Mouse (Mus musculus): Measurements from ENCODE around the gene Armc6. TPM values are rescaled to one million over a fixed set of nuclear protein-coding genes. Genes with fewer than 3 reads are reported as not detected.
A peak's percentile ranks its signal among the peaks of the same experiment; 100 is the strongest.

The Armc6 gene
- polyA plus RNA-seq, 1 experiment from 2014 or later: 20.6 TPM

DNA sequence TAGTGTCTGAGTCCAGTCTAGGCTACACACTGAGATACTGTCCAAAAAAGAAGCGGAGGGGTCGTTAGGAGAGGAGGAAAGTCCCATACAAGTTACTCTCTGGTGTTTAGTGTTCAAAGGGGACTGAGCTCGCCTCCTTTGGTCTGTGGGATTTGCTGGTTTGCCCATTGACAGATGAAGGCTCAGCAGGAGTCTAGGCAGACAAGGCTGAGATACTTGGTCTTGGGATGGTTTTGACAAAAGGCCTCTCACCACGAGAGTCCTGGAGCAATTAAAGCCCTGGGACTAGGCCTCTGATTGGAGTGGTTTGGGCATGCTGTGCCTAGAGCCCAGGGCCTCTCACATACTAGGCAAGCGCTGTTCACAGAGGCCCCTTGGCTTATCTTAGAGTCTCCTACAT is 34.0 kb upstream of the Armc6 start:
- no peaks in the 10 kb centered on the region for H3K9me3 ChIP-seq
- H3K4me1 ChIP-seq: peaks cover 17% of the 10 kb centered on the region
- no peak for ATAC-seq (ENCODE audit: extremely low read depth, insufficient number of reproducible peaks, low FRiP score, low TSS enrichment)
- 65% methylated on average over 5 of the region's 5 CpGs for WGBS
- no peaks in the 10 kb centered on the region for H3K27me3 ChIP-seq (replicated peaks)
- H3K4me2 ChIP-seq: no peak overlapping the region
- H3K36me3 ChIP-seq: peaks cover 32% of the 10 kb centered on the region
- H3K9ac ChIP-seq: no peak overlapping the region
- no peak overlapping the region for H3K4me3 ChIP-seq
- 0 out of 2 replicates have a peak overlapping the region, but pooled peaks have one; percentile 17 for H3K27ac ChIP-seq (replicated peaks)

DNA sequence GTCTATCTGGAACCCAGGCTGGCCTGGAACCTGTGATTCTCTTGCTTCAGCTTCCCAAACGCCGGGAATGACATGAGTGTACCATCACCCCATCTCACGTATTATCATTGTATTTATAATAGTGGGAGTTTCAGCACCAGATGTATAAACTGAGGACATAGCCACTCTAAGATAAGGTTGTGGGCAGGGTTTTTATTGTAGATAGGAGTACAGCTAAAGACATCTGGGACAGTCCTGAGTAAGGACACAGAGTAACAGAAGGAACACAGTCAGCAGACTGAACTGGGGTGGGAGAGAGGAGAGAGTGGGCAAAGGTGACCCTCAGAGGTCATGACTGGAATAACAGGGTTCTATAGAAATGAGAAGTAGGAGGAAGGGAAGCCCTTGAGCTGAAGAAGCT is 33.4 kb upstream of the Armc6 start:
- no peak for ATAC-seq (ENCODE audit: extremely low read depth, insufficient number of reproducible peaks, low FRiP score, low TSS enrichment)
- H3K27me3 ChIP-seq (replicated peaks): no peaks in the 10 kb centered on the region
- peaks cover 39% of the 10 kb centered on the region for H3K36me3 ChIP-seq
- peaks cover 12% of the 10 kb centered on the region; the same call in 1 of the 2 replicates for H3K4me1 ChIP-seq
- no peak overlapping the region for H3K9ac ChIP-seq
- H3K9me3 ChIP-seq: no peaks in the 10 kb centered on the region
- H3K4me3 ChIP-seq: no peak overlapping the region
- 79% methylated on average over 3 of the region's 3 CpGs for WGBS
- no peak overlapping the region for H3K27ac ChIP-seq (replicated peaks)
- no peak overlapping the region for H3K4me2 ChIP-seq

DNA sequence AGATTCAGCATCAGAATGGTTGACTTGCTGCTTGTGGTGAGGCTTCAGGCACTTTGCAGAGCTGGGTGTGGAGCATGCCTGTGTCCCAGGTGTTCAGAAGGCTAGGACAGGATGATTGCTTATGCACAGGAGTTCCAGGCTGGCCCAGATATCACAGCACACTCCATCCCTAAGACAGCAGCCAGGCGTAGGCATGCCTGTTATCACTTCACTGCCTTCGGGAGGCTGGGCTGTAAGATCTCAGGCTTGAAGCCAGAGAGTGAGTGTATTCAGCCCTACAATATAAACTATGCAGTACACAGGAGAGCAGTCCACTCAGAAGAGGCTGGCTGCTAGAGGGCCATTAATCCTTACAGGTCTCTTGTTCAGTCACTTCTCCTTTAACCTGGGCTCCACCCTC is 24.8 kb upstream of the Armc6 start:
- H3K27ac ChIP-seq (replicated peaks): peak overlapping the region; percentile 63; the same call in 1 of the 2 replicates
- H3K4me2 ChIP-seq: no peak overlapping the region
- H3K36me3 ChIP-seq: peaks cover 99% of the 10 kb centered on the region
- WGBS: 21% methylated on average over 2 of the region's 2 CpGs
- H3K4me1 ChIP-seq: peaks cover 16% of the 10 kb centered on the region
- H3K9me3 ChIP-seq: no peaks in the 10 kb centered on the region
- H3K4me3 ChIP-seq: no peak overlapping the region
- 0 out of 2 replicates have a peak, but pooled peaks have one; percentile 16 for ATAC-seq (ENCODE audit: extremely low read depth, insufficient number of reproducible peaks, low FRiP score, low TSS enrichment)
- no peaks in the 10 kb centered on the region for H3K27me3 ChIP-seq (replicated peaks)
- peak overlapping the region; percentile 44; the same call in 1 of the 2 replicates for H3K9ac ChIP-seq

DNA sequence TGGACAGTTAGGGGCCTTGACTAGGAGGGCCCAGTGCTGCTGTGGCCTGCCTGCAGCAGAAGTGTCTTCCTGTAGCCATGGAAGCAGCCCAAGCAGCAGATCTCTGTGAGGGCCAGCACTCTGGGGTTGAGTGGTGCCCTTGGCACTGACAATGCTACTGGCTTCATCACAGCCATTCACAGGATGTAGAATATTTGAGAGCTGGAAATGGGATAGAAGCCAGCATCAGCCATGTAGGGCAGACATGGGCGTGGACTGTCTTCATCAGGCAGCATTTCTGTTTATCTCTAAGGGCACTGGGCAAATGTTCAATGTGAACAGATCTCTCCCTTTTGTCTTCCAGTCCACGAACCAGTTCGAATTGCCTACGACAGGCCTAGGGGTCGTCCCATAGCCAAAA is 24.3 kb upstream of the Armc6 start:
- H3K4me3 ChIP-seq: no peak overlapping the region
- H3K4me1 ChIP-seq: peaks cover 16% of the 10 kb centered on the region
- H3K36me3 ChIP-seq: peaks cover 99% of the 10 kb centered on the region
- peak overlapping the region; percentile 66 for H3K27ac ChIP-seq (replicated peaks)
- no peaks in the 10 kb centered on the region for H3K9me3 ChIP-seq
- no peak overlapping the region for H3K4me2 ChIP-seq
- 71% methylated on average over 5 of the region's 5 CpGs for WGBS
- ATAC-seq (ENCODE audit: extremely low read depth, insufficient number of reproducible peaks, low FRiP score, low TSS enrichment): no peak
- H3K9ac ChIP-seq: peak overlapping the region; percentile 44; the same call in 1 of the 2 replicates
- no peaks in the 10 kb centered on the region for H3K27me3 ChIP-seq (replicated peaks)

DNA sequence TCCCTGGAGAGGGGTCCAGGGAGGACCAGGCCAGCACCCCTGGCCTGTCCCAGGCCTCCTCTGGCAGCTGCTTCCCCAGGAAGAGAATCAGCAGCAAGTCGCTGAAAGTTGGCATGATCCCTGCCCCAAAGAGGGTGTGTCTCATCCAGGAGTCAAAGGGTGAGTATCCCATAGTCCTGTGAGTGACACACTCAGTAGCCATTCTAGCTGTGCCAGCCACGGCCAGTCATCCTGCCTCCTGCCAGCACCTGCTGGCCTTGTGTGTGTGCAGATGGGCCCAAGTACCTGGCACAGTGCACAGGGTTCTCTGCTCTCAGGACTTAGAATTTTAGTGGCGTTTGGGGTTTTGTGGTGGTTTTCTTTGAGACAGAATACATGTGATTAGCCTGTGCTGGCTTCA is 23.2 kb upstream of the Armc6 start:
- Histone ChIP-seq H3K9ac (no peak overlapping the region), H3K9me3 (no peaks in the 10 kb centered on the region), H3K4me3 (no peak overlapping the region), H3K27me3 (replicated peaks) (no peaks in the 10 kb centered on the region), H3K27ac (replicated peaks) (no peak overlapping the region), H3K4me1 (peaks cover 16% of the 10 kb centered on the region), H3K4me2 (no peak overlapping the region), H3K36me3 (peaks cover 99% of the 10 kb centered on the region)
- WGBS: 86% methylated on average over 3 of the region's 3 CpGs
- ATAC-seq (ENCODE audit: extremely low read depth, insufficient number of reproducible peaks, low FRiP score, low TSS enrichment): no peak

DNA sequence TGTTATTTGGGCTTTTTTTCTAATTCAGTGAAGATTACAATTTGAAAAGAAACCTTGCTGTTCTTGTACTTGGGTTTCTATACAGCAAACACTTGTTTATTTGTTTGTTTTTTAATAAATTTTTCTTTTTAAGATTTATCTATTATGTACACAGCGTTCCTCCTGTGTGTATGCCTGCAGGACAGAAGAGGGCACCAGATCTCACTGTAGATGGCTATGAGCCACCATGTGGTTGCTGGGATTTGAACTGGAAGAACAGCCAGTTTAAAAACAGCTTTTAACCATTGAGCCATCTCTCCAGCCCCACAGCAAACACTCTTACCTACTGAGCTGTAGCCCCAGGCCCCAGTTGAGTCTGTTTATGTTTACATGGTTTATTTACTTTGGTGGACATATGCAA is 20.4 kb upstream of the Armc6 start:
- peaks cover 99% of the 10 kb centered on the region for H3K36me3 ChIP-seq

DNA sequence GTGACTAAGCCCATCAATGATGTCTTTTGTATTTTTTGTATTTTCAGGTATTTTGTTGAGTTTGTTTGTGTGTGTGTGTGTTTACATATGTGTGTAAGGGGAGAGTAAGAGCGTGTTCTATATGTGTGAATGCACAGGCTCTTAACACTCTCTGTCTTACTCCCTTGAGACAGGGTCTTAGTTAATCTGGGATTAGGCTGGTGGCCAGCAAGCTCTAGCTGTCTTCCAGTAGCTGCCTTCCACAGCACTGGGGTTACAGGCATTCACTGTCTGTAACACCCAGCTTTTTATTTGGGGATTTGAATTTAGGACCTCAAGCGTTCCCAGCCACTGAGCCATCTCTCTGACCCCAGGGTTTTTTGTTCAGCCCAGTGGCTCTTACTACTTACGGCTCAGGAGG is 13.6 kb upstream of the Armc6 start:
- Histone ChIP-seq H3K4me2 (no peak overlapping the region), H3K27ac (replicated peaks) (no peak overlapping the region), H3K9me3 (no peaks in the 10 kb centered on the region), H3K27me3 (replicated peaks) (no peaks in the 10 kb centered on the region), H3K4me3 (no peak overlapping the region), H3K9ac (no peak overlapping the region), H3K4me1 (peaks cover 2% of the 10 kb centered on the region; the same call in 1 of the 2 replicates), H3K36me3 (peaks cover 98% of the 10 kb centered on the region)
- WGBS: 94% methylated on average over 3 of the region's 3 CpGs
- no peak for ATAC-seq (ENCODE audit: extremely low read depth, insufficient number of reproducible peaks, low FRiP score, low TSS enrichment)

More for the DNA sequence above, 20.4 kb upstream of the Armc6 start:
- no peak overlapping the region for H3K27ac ChIP-seq (replicated peaks)
- no peak overlapping the region for H3K4me2 ChIP-seq
- peaks cover 16% of the 10 kb centered on the region for H3K4me1 ChIP-seq
- ATAC-seq (ENCODE audit: extremely low read depth, insufficient number of reproducible peaks, low FRiP score, low TSS enrichment): no peak
- H3K4me3 ChIP-seq: no peak overlapping the region
- no peak overlapping the region for H3K9ac ChIP-seq
- no peaks in the 10 kb centered on the region for H3K27me3 ChIP-seq (replicated peaks)
- no peaks in the 10 kb centered on the region for H3K9me3 ChIP-seq
- 79% methylated on average over 1 of the region's 1 CpGs for WGBS

DNA sequence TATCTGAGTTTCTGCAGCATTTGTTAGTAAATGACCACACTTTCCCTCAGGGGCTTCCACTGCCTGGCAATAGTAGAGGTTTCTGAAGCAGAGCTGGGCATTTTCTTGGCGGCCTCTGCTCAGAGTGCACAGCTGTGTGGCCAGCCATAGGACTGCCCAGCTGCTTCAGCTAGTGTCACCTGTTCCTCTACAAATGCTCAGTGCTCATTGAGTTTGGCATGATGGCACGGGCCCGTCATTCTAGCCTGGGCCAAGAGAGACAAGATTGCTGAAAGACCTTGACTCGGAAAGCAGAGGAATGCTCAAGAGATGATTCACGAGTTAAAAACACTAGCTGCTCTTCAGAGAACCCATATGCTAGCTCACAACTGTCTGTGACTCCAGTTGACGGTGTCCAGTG is 12.4 kb upstream of the Armc6 start:
- Histone ChIP-seq H3K4me3 (no peak overlapping the region), H3K9ac (no peak overlapping the region), H3K27ac (replicated peaks) (no peak overlapping the region), H3K36me3 (peaks cover 98% of the 10 kb centered on the region), H3K9me3 (no peaks in the 10 kb centered on the region), H3K27me3 (replicated peaks) (no peaks in the 10 kb centered on the region), H3K4me2 (no peak overlapping the region), H3K4me1 (peaks cover 2% of the 10 kb centered on the region; the same call in 1 of the 2 replicates)
- WGBS: 86% methylated on average over 6 of the region's 6 CpGs
- ATAC-seq (ENCODE audit: extremely low read depth, insufficient number of reproducible peaks, low FRiP score, low TSS enrichment): no peak

DNA sequence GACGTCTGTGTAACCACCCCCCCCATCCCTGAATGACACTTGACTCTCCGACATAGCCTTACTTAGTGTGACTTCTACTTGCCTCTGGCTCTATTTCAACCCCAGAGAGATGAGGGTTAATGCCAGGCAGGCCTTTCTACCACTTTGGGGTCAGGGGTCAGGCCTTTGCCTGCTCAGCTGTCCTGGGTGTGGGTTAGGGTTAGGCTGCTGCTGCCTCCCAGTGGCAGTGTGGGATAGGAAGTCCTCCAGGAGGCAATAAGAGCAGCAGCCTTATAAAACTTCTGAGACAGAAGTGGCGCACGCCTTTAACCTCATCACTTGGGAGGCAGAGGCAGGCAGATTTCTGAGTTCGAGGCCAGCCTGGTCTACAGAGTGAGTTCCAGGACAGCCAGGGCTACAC is 6.4 kb upstream of the Armc6 start:
- no peak overlapping the region for H3K27ac ChIP-seq (replicated peaks)
- no peak overlapping the region for H3K4me3 ChIP-seq
- no peak for ATAC-seq (ENCODE audit: extremely low read depth, insufficient number of reproducible peaks, low FRiP score, low TSS enrichment)
- peaks cover 91% of the 10 kb centered on the region for H3K36me3 ChIP-seq
- H3K9ac ChIP-seq: no peak overlapping the region
- WGBS: 90% methylated on average over 5 of the region's 5 CpGs
- H3K4me2 ChIP-seq: no peak overlapping the region
- peaks cover 10% of the 10 kb centered on the region for H3K4me1 ChIP-seq
- H3K9me3 ChIP-seq: no peaks in the 10 kb centered on the region
- H3K27me3 ChIP-seq (replicated peaks): no peaks in the 10 kb centered on the region

DNA sequence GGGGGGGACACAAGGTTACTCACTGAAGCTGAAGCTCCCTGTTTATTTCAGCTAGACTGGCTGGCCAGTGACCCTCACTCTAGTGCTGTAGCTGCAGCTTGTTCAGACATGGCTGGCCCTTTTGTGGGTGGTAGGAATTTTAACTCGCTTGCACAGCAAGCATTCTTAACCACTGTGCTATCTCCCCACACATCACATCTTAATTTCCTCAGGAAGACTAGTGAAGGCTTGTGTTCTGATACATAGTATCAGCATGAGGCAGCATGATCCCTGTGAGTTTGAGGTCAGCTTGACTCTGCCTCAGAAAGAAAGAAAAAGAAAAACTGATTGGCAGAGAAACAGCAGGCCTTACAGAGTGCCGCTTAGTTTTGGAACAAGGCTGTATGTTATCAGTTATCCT is 3.6 kb upstream of the Armc6 start:
- Histone ChIP-seq H3K4me3 (no peak overlapping the region), H3K27me3 (replicated peaks) (no peaks in the 10 kb centered on the region), H3K9ac (no peak overlapping the region), H3K4me1 (peaks cover 25% of the 10 kb centered on the region), H3K9me3 (no peaks in the 10 kb centered on the region), H3K27ac (replicated peaks) (no peak overlapping the region), H3K4me2 (no peak overlapping the region), H3K36me3 (peaks cover 65% of the 10 kb centered on the region)
- WGBS: 75% methylated on average over 2 of the region's 2 CpGs
- ATAC-seq (ENCODE audit: extremely low read depth, insufficient number of reproducible peaks, low FRiP score, low TSS enrichment): no peak

DNA sequence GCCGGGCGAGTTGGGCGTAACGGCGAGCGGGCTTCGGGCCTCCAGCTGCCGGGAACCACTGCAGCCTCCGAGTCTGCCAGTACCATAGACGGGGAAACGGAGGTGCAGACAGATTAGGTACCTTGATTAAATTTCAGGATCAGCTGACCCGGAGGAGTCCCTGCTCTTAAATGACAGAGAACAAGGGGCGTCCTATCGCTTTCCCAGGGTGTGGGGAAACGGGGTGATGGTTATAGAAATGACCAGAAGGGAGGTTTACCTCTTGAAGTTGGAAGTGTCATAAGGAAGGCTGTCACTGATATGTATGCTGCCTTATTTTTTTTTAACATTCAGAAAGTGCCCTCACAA is 489 bp upstream of the Armc6 start:
- WGBS: 0% methylated on average over 15 of the region's 15 CpGs
- Histone ChIP-seq H3K4me2 (peak overlapping the region; percentile 98), H3K9ac (peak overlapping the region; percentile 90), H3K4me1 (peaks cover 25% of the 10 kb centered on the region), H3K27me3 (replicated peaks) (no peaks in the 10 kb centered on the region), H3K9me3 (no peaks in the 10 kb centered on the region), H3K27ac (replicated peaks) (peak overlapping the region; percentile 93), H3K36me3 (peaks cover 50% of the 10 kb centered on the region), H3K4me3 (peak overlapping the region; percentile 76)
- ATAC-seq (ENCODE audit: extremely low read depth, insufficient number of reproducible peaks, low FRiP score, low TSS enrichment): no peak

DNA sequence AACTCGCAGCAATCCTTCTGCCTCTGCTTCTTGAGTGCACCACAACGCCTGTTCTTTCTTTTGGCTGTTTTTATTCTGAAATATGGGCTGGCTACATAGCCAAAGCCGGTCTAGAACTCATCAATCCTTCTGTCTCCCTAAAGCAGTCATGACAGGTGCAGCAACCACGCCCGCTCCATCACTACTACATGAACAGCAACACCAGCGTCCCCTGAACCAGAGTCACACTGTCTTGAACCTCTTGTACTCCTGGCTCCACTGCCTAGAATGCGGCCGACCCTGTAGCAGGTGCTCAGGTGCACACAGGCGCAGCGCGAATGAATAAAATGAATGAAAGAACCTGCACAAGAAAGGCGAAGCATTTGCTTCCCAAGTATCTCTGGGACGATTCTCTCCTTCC is 660 bp downstream of the Armc6 start:
- Histone ChIP-seq H3K27ac (replicated peaks) (peak overlapping the region; percentile 93; the same call in 1 of the 2 replicates), H3K27me3 (replicated peaks) (no peaks in the 10 kb centered on the region), H3K9me3 (no peaks in the 10 kb centered on the region), H3K4me1 (peaks cover 25% of the 10 kb centered on the region), H3K9ac (peak overlapping the region; percentile 90), H3K4me3 (peak overlapping the region; percentile 76), H3K4me2 (peak overlapping the region; percentile 98), H3K36me3 (peaks cover 50% of the 10 kb centered on the region)
- WGBS: 6% methylated on average over 13 of the region's 13 CpGs
- no peak for ATAC-seq (ENCODE audit: extremely low read depth, insufficient number of reproducible peaks, low FRiP score, low TSS enrichment)
